Mouse (Mus musculus): ENCODE results near the gene Slc29a2.
"Not testable (repeated sequence)": the region's sequence is repeated elsewhere in the genome, so short reads cannot be mapped to it uniquely, and the experiment has no call there.

Slc29a2 gene

DNA sequence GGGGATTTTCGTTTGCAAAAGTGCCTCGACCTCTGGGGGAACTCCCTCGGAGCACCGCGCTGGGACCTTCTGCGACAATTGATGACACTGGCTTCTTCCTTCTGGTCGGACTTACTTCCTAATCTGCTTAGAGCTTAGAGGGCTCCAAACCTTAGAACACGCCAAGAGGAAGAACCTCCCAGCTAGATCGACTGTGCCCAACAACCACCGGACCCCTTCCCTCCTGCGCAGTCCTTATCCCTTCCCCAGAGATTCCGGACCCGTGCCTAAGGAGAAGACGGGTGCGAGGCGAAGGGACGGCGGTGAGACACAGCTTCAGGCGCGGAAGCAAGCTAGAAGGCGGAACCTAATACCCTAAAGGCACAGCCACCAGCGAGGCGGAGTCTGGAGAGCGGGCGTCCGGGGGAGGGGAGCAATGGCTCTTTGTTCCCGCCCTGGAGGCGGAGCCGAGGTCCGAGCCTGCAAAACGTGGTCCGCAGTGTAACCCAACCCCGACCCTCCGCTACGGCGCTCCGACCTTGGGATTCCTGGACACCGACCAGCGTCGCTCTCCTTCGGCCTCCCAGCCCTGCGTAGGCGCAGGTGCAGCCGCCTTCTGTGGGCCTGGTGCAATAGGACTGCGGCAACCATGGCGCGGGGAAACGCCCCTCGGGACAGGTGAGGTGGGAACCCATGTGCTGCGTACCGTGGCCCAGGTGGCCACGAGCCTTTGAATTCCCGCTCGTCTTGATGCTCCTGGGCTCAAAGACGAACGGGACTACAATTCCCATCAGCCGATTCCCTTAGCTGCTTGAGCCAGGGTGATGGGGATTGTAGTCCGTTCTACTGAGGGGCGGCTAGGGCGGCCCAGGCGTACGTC lies at the start of gene Slc29a2:
Gene Slc29a2, plus strand, starts transcription at position 240 of the 859 bp plus-strand sequence.
- peak; percentile 79 for DNase-seq (ENCODE audit: low spot score)

DNA sequence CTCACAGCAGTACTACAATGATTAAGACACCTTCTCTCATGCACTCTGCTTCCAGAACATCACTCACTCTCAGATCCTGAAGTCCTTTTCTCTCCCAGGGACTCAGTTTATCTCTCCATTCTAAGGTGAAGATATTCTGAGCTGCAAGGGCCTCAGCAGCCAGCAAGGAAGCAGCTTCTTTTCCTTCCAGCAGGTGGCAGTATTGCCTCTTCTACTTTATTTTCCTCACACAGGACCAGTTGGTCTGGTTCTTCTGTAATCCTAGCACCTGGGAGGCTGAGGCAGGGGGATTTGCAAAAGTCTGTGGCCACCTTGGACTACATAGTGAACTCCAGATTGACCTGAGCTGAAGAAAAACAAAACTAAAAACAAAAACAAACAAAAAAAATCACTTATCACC lies 41.9 kb upstream of the Slc29a2 start:
- DNase-seq (ENCODE audit: low spot score), result peak; percentile 49

DNA sequence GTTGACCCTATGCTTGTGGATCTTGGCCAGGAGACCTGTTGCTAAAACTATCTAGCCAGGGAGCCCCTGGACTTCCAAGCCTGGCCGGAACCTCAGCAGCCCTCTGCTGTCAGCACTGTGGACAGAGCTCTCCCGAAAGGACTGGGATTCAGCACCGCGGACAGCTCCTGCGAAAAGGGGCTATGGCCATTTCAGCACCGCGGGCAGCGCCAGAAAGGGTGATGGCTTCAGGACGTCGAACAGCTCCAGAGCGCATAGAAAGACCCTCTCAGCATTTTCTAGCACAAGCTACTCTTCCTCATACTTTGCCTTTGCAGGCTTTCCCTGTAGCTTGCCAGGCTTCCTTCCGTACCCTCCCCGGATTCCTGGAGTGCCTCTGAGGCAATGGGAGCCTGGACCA lies 34.6 kb upstream of the Slc29a2 start:
- peak; percentile 82 for DNase-seq (ENCODE audit: low spot score)

DNA sequence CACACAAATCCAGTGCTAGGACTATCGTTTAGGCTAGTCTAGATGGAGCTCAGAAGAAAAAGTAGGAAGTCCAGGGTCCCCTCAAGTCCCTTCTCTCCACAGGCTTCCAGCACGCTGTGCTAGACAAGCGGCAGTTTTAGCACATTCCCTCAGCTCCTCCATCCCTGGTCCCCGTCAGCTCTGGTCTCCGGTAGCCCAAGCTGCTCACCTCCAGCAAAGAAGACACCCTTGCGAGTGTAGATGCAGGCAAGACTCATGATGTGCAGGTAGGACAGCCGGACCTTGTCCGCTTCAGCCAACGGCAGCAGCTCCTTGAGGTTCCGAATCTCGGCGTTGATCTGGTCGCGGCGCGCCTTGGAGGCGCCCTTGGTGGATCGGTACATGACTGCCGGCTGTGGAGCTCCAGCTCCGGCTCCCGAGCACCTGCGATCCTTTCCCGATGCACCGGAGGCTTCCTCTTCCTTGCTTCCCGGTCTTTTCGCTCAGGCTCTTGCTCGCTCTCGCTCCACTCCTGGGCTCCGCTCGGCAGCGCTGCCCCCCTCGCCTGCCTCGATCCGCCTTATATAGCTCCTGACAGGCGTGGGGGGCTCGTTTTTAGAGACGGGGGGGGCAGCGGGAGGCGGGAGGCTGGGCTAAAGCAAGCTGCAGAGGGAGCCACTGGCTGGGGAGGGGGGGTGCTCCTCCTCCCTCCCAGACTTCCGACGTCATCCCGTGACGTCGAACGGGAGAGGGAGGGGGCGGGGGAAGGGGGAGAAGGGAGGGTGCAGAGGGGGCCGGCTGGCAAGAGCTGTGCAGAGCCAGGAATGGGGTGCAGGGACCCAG lies 34.0 kb upstream of the Slc29a2 start:
- no peak for DNase-seq (ENCODE audit: low spot score)

DNA sequence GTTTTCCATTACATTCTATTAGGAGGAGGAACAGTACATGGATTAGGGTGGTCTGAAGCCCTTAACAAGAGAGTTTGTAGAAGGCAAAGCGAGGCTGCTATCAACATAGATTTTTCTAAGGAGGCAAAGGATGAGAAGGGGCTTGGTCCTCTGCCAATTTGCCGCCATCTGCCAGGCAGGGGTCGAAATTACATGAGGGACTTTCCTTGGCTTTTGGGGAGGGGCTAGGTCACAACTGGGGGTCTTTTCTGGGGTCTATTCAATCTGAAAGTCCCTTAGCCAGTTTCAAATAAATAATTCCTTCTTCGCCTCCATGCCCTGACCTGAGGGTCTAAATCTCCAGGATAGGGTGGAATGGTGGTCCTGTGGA lies 33.4 kb upstream of the Slc29a2 start, which contains the start of gene Npas4:
Gene Npas4, minus strand, starts transcription at position 61 of the 370 bp plus-strand sequence.
- no peak for DNase-seq (ENCODE audit: low spot score)

DNA sequence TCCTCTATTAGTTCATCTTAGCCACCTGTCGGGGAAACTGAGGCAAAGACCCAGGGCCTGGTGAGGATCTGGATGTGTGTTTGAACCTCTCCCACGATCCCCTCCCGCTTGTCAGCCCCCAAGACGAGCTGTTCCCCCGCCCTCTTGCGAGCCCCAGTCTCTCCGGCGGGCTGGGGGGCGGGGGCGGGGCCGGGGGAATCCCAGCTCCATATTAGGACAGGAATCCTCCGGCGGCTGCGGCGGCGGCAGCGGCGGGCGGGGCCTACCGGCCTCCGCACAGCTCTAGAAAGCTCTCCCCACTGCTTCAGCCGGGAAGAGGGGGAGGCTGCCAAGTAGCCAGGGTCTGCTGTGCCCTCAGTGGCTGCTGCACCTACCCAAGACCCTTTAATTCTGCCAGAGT lies 32.9 kb upstream of the Slc29a2 start:
- DNase-seq (ENCODE audit: low spot score), result no peak

DNA sequence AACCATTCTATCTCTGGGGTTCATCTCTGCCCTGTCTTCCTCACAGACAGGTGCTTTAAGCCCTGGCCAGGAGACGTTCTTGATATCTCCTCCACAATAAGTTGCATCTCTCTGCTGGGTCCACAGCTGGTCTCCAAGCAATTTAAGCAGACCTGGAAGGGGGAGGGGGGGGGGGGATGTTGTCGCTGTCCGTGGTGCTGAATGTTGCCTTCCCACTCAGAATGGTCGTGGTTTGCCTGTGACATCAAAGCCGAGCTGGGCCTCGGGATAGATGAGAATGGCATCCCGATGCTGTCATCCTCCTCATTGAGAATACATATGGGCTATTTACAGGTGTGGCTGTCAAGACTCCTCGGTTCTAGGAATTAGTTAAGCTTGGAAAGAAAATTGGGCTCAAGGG lies 31.3 kb upstream of the Slc29a2 start:
- DNase-seq (ENCODE audit: low spot score), result no peak

DNA sequence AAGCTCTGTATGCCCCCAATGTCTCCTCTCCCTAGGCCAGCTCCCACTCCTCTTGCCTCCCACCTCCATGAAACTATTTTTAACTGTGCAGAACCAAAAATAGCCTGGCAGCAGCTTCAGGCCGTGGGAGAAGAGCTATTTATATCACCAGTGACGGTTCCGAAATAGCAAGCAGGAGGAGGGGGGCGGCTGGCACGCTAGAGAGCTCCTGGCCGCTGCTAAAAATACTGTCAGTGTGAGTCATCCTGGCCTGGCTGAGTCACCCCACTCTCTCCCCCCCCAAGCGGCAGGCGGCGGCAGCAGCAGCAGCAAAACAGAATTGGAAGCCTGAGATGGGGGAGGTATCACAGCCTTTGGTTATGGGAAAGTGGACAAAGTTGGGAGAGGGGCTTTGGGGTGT lies 30.8 kb upstream of the Slc29a2 start:
- no peak for DNase-seq (ENCODE audit: low spot score)

DNA sequence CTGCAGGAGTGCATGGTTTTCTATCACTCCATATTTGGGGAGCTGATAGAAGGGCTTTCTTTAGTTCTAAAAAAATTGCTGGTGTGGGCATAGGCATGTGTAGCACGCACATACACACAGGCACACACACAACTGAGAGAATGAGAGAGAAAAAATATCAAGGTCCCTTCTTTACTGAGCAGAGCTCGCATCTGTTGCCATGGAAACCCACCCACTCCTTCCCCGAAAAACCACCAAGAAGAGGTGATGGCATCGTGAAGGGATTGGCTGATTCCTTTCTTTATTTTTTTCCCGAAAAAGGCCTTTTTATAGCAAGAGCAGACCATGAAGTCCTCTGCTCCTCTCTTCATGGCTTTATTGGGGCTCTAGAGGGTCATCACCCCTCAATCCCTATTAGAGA lies 29.6 kb upstream of the Slc29a2 start:
- no peak for DNase-seq (ENCODE audit: low spot score)

DNA sequence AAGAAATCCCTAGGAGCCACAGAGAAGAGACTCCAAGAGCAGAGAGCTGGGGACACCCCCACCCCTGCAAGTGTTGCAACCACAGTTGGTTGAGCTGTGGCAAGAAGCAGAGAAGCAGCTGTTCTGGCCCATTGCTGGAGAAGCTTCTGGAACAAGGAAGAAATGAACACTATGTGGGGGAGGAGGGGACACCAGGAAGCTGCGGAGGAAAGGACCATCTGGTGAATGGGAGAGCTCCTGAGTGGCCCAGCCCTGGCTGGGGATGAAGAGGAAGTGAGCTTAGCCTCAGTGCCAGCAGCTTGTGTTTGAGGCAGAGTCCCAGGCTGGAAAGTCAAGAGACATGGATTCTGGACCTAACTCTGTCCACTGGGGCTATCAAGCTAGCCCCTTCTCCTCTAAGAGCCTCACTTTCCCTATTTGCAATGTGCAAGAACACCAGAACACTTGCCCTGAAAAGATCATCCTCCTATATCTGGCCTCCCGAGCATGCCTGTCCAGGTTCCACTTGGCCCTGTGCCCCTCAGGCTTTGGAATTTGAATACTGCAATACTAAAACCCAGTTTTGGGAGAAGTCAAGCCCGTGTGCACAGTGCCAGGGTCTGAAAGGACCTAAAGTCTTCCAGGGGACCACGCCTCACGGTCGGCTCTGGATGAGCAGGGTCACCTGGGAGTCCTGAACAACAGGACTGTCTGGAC lies 24.1 kb upstream of the Slc29a2 start:
- no peak for DNase-seq (ENCODE audit: low spot score)

DNA sequence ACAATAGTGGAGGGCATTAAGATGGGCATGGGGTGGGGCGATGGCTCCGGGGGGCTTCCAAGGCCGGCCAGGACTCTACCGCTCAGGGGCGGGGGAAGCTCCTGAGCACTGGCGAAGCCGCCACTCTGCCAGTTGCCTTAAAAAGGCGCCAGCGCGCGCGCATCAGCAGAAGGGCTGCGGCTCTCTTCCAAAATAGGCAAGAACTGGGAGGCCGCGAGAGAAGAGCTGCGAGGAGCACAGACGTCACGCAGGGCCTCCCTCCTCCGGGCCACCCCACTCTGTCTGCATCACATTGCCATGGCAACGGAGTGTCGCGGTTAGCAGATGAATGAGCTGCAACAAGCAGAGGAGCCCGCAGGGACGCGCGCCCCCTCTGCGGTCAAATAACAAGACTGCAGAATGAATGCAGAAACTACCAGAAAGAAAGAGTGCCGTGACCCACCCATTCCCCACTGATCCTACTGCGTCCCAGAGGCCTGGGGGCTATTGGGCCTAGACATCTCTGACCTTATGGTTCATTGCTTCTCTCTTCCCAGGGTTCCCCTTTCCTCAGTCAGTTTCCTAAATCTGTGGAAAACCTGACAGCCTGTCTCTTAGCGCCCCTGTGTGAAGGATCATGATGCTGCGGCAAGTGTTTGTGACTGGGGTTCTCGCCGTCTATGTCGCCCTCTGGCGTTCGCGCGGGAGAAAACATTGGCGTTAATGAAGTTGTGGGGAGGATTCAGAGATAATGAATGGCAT lies 21.8 kb upstream of the Slc29a2 start:
- DNase-seq (ENCODE audit: low spot score), result peak; percentile 58

DNA sequence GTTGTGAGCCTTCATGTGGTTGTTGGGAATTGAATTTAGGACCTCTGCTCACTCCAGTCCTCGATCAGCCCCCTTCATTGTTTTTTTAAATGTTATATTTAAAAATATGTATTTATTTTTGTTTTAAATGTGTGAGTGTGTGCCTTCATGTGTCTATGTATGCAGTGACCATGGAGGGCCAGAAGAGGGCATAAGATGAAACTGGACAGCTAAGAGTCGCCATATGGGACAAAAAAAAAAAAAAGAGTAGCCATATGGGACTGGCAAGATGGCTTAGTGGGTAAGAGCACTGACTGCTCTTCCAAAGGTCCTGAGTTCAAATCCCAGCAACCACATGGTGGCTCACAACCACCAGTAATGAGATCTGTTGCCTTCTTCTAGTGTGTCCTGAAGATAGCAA lies 20.0 kb upstream of the Slc29a2 start:
- not testable (repeated sequence) for DNase-seq (ENCODE audit: low spot score)

DNA sequence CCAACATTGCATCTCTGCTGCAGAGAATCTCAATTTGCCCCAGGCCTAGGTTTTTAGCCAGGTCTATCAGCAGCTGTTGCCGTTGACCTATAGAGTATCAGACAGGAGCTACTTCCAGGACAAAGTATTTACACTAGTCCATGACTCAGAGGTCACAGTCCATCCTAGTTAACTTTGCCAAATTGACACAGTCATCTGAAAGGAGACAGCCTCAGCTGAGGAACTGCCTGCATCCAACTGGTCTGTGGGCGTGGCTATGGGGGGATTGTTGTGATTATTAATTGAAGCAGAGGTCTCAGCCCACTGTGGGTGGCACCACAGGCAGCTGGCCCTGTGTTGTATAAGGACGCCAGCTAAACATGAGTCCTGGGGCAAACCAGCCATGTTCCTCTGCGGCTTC lies 18.7 kb upstream of the Slc29a2 start:
- DNase-seq (ENCODE audit: low spot score), result no peak

DNA sequence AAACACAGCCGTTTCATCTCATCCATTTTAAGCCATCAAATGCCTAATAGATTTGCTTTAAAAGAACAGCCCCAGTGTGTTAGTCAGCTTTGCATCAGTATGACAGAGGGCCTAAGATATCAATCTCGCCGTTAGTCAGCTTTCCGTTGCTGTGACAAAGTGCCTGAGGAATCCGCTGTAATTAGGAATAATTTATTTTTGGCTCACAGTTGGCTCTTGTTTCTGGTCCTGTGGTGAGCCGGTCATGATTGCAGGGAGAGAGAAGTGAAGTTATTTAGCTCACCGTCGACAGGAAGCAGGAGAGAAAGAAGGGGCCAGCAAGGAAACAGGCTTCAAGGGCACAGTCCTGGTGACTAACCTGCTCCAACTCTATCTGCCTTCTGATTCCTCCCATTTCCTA lies 10.5 kb upstream of the Slc29a2 start:
- no peak for DNase-seq (ENCODE audit: low spot score)

DNA sequence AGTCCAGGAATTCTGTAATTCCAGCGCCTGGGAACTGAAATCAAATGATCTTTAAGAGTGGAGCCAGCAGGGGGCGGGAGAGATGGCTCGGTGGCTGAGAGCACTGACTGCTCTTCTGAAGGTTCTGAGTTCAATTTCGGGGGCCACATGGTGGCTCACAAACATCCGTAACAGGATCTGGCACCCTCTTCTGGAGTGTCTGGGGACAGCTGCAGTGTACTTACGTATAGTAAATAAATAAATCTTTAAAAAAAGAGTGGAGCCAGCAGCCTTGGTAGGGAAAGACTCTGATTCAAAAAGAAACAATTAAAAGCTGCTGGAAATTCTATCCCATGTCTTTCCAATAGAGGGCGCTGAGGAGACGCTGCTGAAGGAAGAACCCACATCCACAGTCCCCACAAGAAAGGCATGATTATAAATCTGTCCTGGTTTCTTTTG lies 8.7 kb upstream of the Slc29a2 start:
- peak; percentile 47 for DNase-seq (ENCODE audit: low spot score)

DNA sequence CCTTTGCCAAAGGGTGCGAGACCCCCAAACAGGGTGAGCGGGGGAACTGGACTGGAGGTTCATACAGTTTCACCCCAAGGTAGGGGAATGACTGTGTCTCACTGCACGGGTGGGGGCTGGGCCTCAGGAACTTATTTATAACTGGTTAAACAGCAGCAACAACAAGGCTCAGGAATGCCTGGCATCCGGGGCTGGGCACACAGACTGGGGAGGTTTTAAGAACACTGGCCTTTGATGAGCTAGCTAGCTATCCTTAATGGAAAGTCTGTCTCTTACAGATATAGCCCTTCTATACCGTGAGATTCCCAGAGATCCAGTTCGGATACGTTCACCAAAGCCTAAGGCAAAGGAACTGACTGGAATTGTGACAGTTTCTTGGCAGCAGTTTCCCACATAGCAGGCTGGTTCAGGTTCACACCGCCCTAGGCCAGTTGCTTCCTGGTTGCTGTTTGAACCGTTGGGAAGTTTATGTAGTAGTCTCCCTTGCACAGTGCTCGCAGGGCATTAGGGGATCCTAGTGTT lies 7.4 kb upstream of the Slc29a2 start:
- no peak for DNase-seq (ENCODE audit: low spot score)

DNA sequence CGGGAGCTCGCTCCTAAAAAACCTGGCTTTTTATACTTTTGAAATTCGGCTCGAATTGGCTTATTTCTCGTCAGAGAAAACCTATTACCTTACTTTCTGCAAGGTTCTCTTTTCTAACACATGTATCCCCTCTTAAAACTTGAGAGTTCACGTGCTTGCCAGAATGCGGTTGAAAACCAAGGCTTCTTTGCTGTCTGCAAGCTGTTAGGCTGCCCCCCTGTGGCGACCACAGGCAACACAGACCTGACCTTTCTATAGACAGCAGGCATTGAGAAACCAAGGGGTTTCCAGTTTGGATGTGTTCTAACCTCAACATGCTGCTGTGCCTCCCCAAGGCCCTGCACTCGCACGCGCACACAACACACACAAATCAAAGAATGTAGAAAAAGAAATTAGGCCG lies 6.9 kb upstream of the Slc29a2 start:
- DNase-seq (ENCODE audit: low spot score), result no peak

DNA sequence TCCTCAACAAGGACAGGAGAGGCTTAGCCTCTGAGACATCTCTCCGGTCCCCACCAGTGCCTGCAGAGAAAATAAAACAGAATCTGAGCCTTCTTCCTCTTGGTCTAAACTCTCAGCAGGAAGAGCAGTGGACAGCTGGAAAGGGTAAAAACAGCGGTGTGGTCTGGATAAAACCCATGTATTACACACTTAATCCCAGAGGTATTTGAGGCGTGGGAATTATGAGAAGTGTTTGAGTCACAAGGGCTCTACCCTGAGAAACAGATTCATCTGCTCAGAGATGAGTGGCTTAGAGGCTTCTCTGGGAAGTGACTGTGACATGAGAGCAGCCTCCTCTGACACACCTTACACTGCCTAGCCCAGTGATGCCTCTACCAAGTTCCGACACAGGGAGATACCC lies 6.0 kb upstream of the Slc29a2 start:
- no peak for DNase-seq (ENCODE audit: low spot score)

DNA sequence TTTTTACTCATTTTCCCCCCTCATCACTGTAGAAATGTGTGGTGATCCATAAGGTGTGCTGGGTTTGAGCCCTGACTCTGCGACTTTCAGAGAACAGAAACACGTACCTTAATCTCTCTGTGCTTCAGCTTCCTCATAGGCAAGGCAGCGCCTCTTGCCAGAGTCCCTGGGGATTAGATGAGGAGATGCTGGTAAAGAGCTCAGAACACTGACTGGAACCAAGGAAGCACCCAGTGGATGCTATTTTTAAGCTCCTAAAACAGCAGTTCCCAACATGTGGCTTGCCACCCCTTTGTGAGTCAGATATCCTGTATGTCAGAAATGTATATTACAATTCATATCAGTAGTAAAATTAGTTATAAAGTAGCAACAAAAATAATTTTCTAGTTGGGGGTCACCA lies 5.5 kb upstream of the Slc29a2 start:
- no peak for DNase-seq (ENCODE audit: low spot score)

DNA sequence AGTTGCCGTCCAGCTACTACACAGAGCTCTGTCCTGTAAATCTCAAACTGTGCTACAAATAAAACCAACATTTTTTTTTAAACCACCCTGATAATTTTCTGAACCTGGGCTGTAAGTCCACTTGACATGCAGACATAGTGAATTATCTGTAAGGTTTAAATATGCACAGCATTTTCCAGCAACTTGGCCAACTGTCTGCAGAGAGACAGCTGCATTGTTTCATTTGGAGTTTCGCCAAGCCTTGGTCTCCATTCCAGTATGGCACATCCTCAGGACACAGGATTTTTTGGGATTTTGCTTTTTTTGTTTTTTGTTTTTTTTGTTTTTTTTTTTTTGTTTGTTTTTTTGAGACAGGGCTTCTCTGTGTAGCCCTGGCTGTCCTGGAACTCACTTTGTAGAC lies 2.2 kb upstream of the Slc29a2 start:
- no peak for DNase-seq (ENCODE audit: low spot score)

DNA sequence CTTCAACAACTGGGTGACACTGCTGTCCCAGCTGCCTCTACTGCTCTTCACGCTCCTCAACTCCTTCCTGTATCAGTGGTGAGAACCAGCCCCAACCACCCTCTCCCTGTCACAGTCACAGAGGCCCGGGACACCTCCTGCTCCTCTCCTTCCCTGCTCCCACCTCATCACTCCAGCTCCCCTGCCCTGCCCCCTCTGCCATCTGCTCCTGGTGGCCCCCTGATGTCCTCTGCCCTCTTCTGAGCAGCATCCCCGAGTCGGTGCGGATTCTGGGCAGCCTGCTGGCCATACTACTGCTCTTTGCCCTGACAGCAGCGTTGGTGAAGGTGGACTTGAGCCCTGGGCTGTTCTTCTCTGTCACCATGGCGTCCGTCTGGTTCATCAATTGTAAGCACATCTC lies 2.5 kb downstream of the Slc29a2 start:
- no peak for DNase-seq (ENCODE audit: low spot score)

DNA sequence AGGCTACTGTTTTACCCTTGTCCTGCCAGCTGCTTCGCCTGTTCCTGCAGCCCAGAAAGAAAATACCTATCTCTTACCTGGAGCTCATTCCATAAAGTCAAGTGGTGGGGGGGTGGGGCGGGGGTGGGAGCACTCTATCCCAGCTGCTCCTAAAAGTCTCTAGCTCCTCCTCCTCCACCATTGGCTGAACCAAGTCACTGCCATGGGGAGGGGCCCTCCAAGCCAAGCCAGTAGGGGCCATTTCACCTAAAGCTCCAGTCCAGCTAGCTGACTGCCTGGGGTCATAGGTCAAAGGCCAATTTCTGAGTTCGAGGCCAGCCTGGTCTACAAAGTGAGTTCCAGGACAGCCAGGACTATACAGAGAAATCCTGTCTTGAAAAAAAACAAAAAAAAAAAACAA lies 9.0 kb downstream of the Slc29a2 start:
- DNase-seq (ENCODE audit: low spot score), result no peak

Data from c-Kit-positive CD71-positive TER-119-positive erythroid progenitor cells, embryonic 14.5 days (primary cell).